Mouse (Mus musculus) activated CD4-positive, CD25-positive, alpha-beta regulatory T cell, adult 4 months (primary cell): ENCODE measurements around the gene Add3. TPM values are rescaled to one million over a fixed set of nuclear protein-coding genes. Genes with fewer than 3 reads are reported as not detected.
A peak's percentile ranks its signal among the peaks of the same experiment; 100 is the strongest.

ENCODE experiments used
- ATAC-seq: one replicate; pipeline ENCODE4 v1.8.0; 2017
- polyA plus RNA-seq, 2 experiments: library from polyadenylated mRNA; unstranded; fragments of 100-300 nt; shearing (Covaris generic); gene quantifications; one replicate each; pipeline ENCODE4 v1.2.1; 2017

Gene Add3
- polyA plus RNA-seq, 2 experiments from 2014 or later = 113 to 128 TPM

- no peak for ATAC-seq
Measured at GRCm38 (mm10) chr19:53247558-53247957, 107.3 kb downstream of the Add3 start.

DNA sequence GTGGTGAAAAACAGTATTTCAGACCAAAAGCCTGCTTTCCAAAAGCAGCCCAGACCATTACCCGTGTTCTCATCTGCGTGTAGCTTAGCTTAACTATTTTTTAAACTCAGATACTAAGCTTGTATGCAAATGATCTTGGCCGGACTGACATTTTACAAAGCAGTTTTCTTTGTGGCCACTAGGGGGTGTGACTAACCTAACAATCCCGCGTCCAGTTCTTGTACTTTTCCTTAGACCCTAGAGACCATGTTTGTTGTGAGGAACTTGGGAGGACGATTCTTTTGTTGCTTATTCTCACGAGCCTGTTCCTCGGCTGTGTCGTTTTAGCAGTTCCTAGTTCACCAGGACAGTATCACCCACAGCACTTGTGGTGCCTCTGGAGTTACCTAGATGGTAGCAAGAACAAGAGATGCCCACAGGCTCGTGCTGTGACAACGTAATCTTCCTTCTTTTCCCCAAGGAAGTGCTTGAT, 107.8 kb downstream of the Add3 start:
- peak; percentile 72 for ATAC-seq

DNA sequence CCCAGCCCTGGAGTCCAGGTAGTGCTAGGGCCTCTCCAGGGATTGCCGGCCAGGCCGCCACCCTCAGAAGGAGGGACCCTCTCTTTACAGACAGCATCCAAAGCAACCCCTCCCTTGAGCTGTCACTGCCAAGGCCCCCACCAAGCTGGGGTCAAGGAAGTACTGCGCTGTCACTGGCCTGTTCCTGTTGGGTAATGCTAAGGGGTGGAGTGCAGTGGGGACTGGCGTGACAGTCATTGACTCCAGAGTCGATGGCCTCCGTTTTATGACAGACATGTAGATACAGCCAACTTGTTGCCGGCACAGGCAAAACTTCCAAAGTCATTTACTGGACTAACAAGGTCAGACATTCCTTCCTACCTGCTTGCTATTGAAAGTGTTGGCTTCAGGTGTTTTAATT, 110.8 kb downstream of the Add3 start:
- no peak for ATAC-seq

DNA sequence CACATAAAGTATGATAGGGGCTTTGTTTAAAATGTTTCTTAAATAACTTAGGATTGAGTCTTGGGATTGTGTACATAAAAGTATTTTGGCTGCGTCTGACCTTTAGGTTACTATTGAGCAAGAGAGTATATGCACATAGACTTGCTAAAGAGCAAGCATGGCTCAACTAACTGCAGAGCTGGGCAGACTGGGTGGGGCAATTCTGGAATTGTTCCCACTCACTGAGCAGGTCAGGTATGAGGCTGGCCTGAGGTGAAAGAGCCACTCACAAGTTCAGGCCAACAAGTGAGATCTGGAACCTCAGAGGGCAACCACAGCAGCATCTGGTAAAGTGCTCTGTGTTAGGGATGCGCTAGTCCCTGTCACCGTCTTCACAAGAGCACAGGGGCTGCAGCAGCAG, 111.4 kb downstream of the Add3 start:
- no peak for ATAC-seq

DNA sequence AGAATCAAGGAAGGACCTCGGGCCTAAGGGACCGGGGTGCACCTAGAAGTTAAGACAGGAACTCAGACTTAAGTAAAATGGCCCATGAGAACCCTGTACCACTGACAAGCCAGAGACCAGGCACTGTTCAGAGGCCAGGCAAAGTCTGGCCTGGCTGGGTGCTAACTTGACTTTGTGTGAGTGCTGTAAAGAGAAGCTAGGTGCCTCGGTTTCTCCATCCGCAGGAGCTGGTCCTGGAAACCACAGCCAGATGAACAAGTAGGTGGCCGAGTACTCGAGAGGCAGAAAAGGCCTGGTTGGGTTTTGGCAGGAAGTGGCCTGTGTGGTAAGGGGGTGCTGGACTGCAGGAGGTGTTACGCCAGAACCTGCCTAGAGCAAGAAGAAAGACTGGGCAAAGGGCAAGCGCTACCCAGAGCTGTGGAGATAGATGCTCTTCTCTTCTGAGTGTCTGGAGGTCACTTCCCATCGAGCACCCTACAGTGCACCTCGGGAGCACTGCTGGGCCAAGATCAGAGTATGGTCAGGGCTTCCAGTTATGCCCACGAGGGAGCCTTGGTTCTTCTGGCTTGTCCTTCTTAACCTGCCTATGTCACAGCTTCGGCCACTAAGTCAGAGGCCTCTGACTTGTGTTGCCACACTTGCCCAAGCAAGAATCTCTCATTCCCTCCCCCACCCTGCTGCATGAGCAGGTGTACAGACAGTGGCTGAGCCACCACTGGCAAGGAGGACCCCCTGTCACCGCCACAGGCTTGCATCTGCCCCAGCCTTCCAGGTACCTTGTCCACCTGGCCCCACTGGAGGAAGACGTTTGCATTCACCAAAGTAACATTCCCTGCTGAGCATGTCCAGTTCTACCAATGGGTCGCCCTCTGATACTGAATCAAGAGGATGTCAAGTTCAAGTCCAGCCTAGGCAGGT, 112.1 kb downstream of the Add3 start:
- ATAC-seq = no peak

DNA sequence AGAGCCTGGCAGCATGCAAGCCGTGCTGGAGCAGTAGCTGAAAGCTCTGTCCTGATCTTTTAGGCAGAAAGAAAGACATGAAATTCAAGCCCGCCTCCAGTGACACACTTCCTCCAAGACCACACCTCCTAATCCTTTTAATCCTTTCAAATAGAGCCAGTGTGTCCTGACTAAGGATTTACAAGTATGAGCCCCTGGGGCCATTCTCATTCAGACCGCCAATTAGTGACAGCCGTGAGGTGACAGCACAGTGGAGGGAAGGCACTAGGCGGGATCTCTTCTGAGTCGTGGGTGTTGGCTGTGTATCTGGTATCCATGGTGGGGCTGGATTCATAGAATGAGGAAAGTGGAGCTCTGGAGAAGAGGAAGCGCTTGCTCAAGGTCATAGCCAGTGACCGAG, 116.1 kb downstream of the Add3 start:
- no peak for ATAC-seq

DNA sequence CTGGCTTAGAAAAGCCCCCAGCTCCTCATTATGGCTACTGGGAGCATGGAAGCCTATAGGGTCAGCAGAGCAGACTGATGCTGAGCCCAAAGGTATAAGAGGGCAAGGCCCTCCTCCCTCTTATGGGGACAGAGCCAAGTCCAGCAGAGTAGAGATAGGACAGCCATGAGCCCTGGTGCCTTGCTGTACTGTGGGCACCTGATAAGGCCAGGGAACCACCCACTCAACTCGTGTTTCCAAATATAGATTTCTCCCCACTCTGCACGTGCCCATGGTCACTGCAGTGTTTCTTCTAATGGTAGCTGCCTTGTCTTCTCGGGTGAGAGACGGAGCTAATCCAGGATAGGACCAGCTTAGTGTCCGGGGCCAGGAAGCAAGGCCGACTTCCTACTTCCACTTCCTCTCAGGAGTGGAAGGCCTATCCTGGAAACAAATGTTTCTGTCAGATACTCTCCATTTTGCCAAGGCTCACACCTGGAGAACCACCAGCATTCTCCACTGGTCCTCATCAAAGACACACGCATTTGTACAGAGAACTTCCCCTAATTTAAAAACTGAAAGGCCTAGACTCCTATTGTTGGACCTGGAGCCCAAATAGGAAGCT, 116.8 kb downstream of the Add3 start:
- no peak for ATAC-seq

DNA sequence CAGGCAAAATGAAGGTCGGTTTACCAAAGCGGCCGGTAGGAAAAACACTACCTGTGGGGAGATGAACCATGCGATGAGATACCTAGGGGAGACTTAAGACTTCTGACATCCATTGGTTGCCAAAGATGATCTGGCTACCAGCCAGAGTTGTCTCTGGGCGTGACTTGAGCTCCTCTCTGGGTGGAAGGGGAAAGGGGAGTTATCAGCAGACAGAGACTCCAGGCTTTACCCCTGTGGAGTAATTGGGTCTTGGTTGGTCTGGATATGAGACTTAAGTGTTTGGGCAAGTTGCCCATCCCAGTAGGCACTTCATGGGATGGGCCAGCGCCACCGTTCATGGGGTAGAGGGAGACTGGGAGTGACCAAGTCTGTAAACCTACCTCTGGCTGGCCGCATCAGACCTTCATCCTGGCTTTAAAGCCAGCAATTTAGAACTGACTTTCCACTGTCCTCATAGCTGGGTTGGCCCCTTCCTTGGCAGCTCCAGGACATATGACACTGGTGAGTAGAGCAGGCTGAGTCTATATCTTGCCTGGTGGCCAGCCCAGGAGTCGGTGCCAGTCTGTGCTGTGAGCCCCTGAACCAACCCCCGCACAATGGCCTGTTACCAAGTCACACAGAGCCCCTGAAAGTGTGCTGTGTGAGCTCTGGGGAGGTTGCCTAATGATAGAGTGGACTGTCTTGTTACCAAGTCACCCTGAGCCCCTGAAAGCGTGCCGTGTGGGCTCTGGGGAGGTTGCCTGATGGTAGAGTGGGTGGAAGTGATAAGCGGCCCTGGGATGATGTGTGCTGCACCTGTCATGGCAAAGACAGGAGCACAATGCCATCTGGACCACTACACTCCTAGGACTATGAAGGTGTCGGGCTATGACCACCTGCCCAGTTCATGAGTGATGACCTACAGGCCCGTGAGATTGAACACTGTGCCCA, 117.7 kb downstream of the Add3 start:
- ATAC-seq = no peak

GRCm38 (mm10) chr19:53258740-53259506, 118.7 kb downstream of the Add3 start:
- no peak for ATAC-seq

DNA sequence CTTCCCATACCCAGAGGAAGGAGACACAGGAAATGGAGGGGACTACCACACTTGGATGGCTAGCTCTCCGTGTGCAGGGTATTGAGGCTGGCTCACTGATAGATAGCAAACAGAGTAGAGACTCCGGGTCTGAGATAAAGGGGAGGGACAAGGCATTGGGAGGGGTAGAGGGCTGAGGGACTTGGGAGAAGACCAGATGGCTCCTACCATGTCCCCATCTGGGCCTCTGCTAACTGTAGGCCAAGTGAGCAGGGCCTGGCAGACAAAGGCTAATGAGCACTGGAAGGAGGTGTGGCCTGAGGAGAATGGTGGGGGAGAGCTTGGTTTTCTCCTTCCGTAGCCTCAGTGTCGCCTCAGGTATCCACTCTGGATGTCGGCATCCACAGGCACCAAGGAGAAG, 119.3 kb downstream of the Add3 start:
- no peak for ATAC-seq

DNA sequence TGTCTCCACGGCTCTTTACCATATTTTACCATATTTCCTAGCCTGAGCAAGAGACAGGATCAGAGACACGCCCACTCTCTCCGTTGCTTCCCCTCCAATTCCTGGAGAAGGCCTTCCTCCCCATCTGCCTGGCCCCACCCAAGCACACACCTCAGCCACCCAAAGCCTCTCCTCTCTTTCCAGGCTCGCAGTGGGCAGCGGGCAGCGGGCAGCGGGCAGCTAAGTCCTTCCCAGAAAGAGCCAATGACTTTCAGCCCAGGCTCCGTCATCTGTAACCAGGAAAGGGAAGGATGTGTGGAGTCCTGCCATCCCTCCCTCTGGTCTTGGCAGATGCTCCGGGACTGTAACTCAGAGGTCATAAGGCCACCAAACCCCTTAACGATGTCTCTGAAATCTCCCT, 120.0 kb downstream of the Add3 start:
- no peak for ATAC-seq

- no peak for ATAC-seq
Measured at GRCm38 (mm10) chr19:53260828-53261227, 120.6 kb downstream of the Add3 start.

DNA sequence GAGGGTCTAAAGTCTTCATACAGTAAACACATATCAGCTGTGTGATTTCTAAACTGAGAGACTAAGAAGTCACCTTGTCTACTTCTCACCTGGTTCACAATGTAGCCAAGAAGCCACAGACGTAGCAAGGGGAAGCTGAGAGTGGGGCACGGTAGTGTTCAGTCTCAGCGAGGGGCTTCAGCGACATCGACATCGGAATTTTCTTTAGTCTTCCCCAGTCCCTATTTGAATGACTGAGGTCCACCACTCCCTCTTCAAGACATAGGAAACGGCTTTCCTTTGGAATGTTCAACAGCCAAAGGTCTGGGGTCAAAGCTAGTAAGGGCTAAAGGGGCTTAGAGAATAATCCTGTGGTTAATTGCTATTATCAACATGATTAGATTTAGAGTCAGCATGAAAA, 121.8 kb downstream of the Add3 start:
- ATAC-seq = no peak

GRCm38 (mm10) chr19:53263859-53264733, 123.9 kb downstream of the Add3 start:
- peak; percentile 77 for ATAC-seq

DNA sequence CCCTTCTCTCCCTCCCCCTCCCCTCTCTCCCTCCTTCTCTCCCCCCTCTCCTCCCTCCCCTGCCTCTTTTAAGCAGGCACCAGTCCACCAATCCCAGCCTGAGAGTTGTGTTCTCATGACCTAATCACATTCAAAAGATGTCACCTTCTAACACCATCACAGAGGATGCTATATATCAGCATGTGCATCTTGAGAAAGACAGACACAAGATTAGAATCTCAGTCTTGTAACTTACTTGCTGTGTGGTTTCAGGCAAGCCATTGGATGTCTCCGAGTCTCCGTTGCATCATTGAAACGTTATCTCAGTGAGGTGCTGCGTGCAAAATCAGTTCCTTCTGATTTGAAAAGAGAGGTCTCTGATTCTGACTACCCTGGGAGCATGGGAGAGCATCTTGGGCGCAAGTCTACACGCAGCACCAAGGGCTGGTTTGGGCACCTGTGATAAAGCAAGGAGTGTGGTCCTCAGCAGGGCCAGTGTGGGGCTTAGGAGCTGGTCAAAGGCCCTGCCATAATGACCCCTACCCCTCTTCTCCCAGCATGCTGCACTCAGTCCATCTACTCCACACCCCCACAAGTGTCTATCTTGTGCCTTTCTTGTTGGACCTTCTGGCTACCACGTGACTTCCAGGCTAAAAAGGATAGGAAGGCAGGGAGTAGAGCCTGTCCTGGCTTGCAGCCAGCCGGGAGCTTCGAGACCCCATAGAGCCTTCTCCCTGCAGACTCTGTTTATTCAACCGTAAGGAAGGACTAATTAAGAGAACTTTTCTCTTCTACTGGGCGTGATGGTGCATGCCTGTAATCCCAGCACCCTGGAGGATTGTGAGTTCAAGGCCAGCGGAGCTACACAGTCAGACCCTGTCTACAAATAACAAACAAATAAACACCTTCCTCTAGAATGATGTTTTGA, 124.8 kb downstream of the Add3 start:
- ATAC-seq = peak; percentile 52

- no peak for ATAC-seq
Measured at GRCm38 (mm10) chr19:53267305-53267704, 127.1 kb downstream of the Add3 start.

DNA sequence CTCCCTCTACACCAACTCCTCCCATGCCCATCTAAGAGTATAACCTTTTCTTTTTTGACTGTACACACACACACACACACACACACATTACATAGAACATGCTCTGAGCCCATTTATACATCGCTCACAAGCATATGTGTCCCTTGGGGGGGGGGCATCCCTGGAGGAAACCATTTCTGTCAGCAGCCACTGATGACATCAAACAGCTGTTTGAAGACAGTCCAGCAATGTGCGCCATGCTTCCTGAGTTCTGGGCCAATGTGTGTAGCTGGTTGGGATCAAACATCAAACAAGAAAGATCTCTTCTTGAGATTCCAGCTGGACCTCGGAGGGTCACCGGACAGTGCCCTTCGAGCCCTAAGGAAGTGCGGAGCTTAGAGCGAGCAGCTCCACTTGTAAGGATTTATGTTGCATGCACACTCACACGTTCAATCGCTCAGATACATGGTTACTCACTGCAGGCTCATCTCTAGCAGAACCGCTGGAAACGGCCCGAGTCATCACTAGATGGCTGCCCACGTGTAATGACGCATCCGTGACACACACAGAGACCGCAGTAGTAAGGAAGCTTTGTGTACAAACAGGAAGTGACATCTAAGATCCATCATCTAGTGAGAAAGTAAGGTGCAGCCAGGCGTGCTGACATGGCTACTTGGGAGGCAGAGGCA, 132.9 kb downstream of the Add3 start:
- ATAC-seq = peak; percentile 85

- no peak for ATAC-seq
Measured at GRCm38 (mm10) chr19:53273781-53274428, 133.7 kb downstream of the Add3 start.

- no peak for ATAC-seq
Measured at GRCm38 (mm10) chr19:53275204-53275603, 135.0 kb downstream of the Add3 start.
